Mouse (Mus musculus) cerebellum, postnatal 10 days (tissue): ENCODE data around the gene Ldlrap1.
"Not testable (repeated sequence)": the region's sequence is repeated elsewhere in the genome, so short reads cannot be mapped to it uniquely, and the experiment has no call there.

Experiments
- DNase-seq, 2 experiments: peaks; one replicate each; pipeline ENCODE4 v3.0.0; 2021; ENCODE audit warnings: mixed read lengths in 2 of 2

Ldlrap1 gene

GRCm38 (mm10) chr4:134767426-134768225, at the start of gene Ldlrap1:
Gene Ldlrap1, minus strand, starts transcription at chr4:134768024.
- peak; percentile 87 to 91 for DNase-seq

GRCm38 (mm10) chr4:134814229-134814571, 46.4 kb upstream of the Ldlrap1 start:
- peak in 1 of 2 experiments; percentile 33 for DNase-seq

DNA sequence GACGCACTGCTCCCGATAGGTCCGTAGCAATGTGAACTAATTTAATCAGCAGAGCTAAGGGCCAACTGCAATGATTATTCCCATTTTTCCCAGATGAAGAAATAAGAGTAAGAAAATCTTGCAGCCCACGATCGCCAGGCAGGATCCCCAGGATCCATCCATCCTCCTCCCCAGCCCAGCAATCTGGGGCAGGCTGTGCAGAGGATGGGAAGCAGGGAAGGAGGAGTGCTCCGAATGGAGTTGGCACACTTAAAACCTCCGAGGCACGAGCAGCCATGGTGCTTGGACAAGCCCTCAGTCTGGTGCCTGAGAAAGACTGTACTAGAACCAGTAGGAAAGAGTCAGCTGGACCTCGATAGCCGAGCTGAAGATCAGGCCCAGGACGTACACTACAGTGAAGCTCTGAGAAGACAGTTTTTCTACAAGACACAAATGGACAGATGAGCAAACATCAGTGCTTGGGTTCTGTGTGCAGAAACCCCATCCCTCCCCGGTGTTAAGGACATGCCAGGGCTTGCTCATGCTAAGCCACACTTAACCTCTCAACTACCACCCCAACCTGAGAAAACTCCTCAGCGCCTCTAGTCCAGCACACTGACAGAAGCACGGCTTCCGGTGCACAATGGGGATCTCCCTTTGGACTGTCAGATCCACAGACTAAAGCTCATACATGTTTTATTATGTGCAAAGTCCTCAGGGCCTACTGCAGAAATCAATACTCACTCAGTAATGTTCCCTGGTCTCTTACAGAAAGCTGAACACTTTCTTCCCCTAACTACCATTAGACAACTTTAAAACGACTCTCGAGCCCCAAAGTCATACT, 45.8 kb upstream of the Ldlrap1 start:
- no peak for DNase-seq

- peak; percentile 78 to 87 for DNase-seq
Measured at GRCm38 (mm10) chr4:134804765-134805164, 36.9 kb upstream of the Ldlrap1 start.

GRCm38 (mm10) chr4:134802765-134803164, 34.9 kb upstream of the Ldlrap1 start:
- DNase-seq, result no peak

DNA sequence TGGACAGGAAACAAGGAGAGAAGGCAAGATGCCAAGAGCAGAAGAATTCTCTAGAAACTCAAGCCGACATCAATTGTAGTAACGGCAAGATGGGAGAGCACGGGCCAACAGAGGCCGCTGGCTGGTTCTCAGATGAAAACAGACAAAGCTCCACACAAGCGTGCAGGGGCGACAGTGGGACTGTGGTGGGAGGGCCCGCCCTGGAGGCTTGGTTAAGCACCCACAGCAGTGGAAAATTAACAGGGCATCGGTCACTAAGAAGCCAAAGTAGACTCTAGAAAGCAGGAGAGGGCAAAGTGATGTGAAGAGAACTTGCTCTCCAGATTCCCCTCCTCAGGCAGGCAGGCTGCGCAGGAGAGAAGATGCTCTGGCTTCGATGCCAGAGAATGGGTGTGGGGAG, 34.3 kb upstream of the Ldlrap1 start:
- DNase-seq, result no peak

DNA sequence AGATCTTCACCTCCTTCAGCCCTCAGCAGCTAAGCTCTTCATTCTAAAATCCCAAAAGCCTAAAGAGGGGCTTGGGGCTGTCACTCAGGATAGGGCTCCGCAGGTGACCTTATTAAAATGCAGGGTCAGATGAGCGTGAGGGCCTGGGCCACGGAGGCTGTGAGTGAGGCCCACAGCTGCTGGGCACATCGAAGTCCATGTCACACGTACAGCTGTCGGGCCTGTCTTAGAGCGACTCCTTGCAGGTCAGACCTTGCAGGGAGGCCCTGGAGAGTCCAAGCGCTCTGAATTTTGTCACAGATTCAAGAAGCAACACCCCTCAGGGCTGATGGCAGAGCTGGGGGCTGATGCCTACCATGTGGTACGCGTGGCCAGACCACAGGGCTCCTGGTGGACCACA, 32.9 kb upstream of the Ldlrap1 start:
- DNase-seq, result no peak

DNA sequence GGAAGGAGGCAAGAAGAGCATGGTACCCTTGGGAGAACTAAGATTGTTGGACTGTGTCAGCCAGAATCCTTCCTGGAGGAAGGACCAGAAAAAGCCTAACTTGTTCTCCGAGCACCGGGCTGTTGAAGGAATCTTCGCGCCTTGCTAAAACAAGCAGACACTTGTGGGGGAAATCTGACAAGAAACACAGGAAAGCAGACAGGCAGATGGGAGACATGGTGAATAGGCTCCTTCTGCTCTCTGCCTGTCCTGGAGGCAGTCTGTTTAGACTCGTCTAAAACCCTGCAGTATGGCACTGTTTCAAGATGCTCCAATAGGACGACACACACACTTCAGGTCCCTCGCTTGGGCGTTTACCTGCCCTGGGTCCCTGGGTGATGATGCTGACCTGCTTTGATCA, 32.3 kb upstream of the Ldlrap1 start:
- no peak for DNase-seq

DNA sequence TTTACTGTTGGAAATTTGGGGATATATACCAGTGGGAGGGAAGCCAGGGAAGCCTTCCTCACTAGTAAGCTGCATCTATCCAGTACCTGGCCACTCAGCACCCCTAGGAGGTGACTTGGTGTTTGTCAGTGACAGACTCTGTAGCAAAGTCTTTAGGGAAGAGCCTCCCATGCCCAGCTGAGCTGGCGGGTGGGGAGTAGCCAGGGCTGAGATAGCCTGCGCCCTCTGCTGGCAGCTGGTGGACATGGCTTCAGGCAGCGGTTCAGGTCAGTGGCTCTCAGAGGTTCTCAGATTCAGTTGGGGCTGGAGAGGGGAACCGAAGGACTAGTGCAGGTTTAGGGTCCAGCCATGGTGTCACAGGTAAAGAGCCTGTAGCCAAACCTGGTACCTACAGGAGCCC, 31.4 kb upstream of the Ldlrap1 start:
- DNase-seq, result peak; percentile 83 to 88

GRCm38 (mm10) chr4:134798861-134799260, 31.0 kb upstream of the Ldlrap1 start:
- DNase-seq, result no peak

GRCm38 (mm10) chr4:134797621-134798020, 29.8 kb upstream of the Ldlrap1 start:
- peak in 1 of 2 experiments; percentile 26 for DNase-seq

DNA sequence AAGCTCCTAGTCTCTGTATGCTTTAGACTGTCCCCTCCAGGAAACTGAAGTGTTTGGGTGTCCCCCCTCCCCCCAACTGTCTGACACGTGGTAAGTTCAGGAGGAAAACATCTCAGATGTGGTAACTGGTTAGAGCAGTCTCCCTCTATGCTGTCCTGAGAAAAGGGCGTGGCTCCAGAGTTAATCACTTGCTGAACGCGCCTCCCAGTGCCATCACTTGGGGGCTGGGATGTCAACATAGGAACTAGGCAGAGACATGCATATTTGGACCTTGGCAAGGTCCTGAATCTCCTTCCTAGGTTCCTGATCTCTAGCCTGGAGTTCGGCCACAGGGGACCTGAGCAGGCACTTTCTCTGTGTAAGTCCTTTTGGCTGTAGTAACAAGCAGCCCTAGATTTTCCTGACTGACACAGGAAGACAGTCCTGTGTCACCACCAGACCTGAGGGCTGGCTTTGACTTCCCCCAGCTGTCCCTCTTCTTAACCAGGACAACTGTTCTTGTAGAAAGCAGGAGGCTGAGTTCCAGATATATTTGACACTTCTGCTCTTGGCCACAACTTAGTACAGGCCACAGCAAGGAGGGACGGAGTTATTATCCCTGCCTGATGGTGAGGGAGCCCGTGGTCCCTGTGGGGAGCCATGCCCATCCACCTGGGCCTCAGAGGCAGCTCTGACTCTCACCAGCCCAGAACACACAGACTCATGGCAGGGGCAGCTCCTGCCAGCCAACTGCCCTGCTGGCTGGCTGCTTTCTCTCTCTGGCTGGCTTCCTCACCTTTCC, 28.9 kb upstream of the Ldlrap1 start:
- peak; percentile 76 to 84 for DNase-seq

- DNase-seq, result no peak
Measured at GRCm38 (mm10) chr4:134795819-134796485, 28.1 kb upstream of the Ldlrap1 start.

GRCm38 (mm10) chr4:134794959-134795358, 27.1 kb upstream of the Ldlrap1 start:
- DNase-seq, result not testable (repeated sequence)

DNA sequence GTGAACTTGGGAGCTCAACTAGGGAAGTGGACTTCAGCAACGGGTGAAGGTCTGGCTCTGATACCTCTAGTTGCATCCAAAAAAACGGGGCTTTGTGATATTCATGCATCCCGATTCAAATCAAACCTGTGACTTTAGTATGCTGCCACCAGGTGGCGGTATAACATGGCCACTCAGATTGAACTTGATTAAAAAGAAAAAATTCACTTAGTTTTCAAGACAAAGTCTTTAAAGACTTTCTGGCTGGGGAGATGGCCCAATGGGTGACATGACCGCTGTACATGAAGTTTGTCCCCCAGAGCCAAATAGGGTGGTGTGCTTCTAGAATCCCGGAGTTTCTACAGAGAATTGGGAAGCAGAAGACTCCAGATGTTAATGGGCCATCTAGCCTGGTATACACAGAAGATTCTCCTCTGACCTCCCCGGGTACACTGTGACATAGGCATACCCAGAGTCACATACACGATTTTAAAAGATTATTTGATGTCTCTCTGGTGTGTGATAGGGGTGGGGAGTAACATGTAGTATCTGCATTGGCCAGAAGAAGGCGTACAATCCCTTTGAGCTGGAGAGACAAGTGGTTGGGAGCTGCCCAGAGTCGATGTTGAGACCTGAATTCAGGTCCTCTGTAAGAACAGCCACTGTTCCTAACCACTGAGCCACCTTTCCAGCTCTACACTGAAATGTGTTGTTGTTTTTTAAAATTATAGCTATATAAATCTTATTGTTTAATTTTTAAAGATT, 25.6 kb upstream of the Ldlrap1 start:
- peak; percentile 74 to 78 for DNase-seq

GRCm38 (mm10) chr4:134791731-134792130, 23.9 kb upstream of the Ldlrap1 start:
- DNase-seq, result no peak

GRCm38 (mm10) chr4:134786946-134787345, 19.1 kb upstream of the Ldlrap1 start:
- DNase-seq, result no peak

- peak; percentile 72 to 85 for DNase-seq
Measured at GRCm38 (mm10) chr4:134784701-134785100, 16.9 kb upstream of the Ldlrap1 start.

- DNase-seq, result no peak
Measured at GRCm38 (mm10) chr4:134779136-134779934, 11.5 kb upstream of the Ldlrap1 start.

DNA sequence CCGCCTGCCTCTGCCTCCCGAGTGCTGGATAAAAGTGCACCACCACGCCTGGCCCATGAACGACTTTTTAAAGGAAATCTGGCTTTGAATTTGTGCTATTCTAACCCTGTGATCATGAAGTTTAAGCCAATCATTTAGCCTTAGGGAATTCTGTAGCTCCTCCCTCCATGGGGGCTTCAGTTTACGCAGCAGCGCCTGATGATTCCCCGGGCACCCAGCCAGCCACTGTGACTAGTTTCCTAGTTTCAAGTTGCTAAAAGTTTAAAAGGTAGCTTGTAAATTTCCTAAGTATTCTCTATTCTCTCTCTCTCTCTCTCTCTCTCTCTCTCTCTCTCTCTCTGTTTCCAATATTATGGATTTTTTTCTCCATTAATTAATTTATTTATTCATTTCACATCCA, 8.4 kb upstream of the Ldlrap1 start:
- no peak for DNase-seq
